Mouse (Mus musculus): ENCODE results near the gene Fyb.

- TF ChIP-seq FLI1 (IDR thresholded peaks at IDR 0.05; ENCODE audit: low read length), result no peak
- no peak for TF ChIP-seq GATA1 (IDR thresholded peaks at IDR 0.05; ENCODE audit: borderline replicate concordance, low read length)
Observed at GRCm38 (mm10) chr15:6568605-6569004, 46.0 kb downstream of the Fyb start.
